9 mouse cellular contexts compared by ENCODE assay signal in genomic region chr13:53811862-53812261, GRCm38 (mm10).
DNase-seq lines count a peak whose midpoint lies in the region.
"Had no signal": no experiment of that assay in that cellular context is flagged by ENCODE, and none has a peak within 500 bp of the region (broad histone marks: within the 10 kb centered on the region; RNA-seq: fewer than 3 reads in every experiment).

No protein-coding gene starts in this region.

- peaks cover 88% of the 10 kb centered on the region for H3K27me3 ChIP-seq in limb, embryonic 10.5 days (ENCODE audit: low read depth, poor library complexity, severe bottlenecking)
- H3K27me3 ChIP-seq: lung, embryonic 15.5 days had no signal

- H3K4me1 ChIP-seq in limb, embryonic 10.5 days, result peaks cover 38% of the 10 kb centered on the region

- H3K9me3 ChIP-seq in limb, embryonic 10.5 days (replicated peaks), result no peaks in the 10 kb centered on the region
- H3K9me3 ChIP-seq: lung, embryonic 15.5 days had no signal

- DNase-seq in layer of hippocampus, adult 11-12 months (ENCODE audit: low spot score), result peak; percentile 51
- DNase-seq in layer of hippocampus, adult 9-10 months (ENCODE audit: low spot score), result no peak
- peak; percentile 41 for DNase-seq in Muller cell, postnatal 12 days (ENCODE audit: inconsistent ontology term)
- DNase-seq in brain, adult 2 months (ENCODE audit: low read depth, low spot score), result peak; percentile 63
- DNase-seq in forelimb bud, embryonic 11.5 days (ENCODE audit: low read depth, low spot score), result peak; percentile 65
- peak; percentile 48 for DNase-seq in limb, embryonic 10.5 days (ENCODE audit: low spot score)
- no peak for DNase-seq in urinary bladder, postnatal 4 days (ENCODE audit: low spot score in 2 of 2)
- no peak for DNase-seq in adipocyte (ENCODE audit: low spot score)

- WGBS in limb, embryonic 10.5 days, result 23% methylated on average over 4 of the region's 4 CpGs

- H3K36me3 ChIP-seq in limb, embryonic 10.5 days, result no peaks in the 10 kb centered on the region
- H3K36me3 ChIP-seq: lung, embryonic 15.5 days had no signal

- H3K4me3 ChIP-seq in limb, embryonic 10.5 days, result no peak overlapping the region
- H3K4me3 ChIP-seq: lung, embryonic 15.5 days had no signal

- no peak overlapping the region for H3K27ac ChIP-seq in limb, embryonic 10.5 days
- H3K27ac ChIP-seq: lung, embryonic 15.5 days had no signal

Comparison
In these comparisons a context has a peak if more than half of its experiments do, and no peak if none do; other contexts are left out.
1. DNase-seq: peak in layer of hippocampus, adult 11-12 months (single experiment), Muller cell, postnatal 12 days (single experiment), brain, adult 2 months (single experiment), forelimb bud, embryonic 11.5 days (single experiment) and limb, embryonic 10.5 days (single experiment); none in layer of hippocampus, adult 9-10 months (single experiment), urinary bladder, postnatal 4 days (0 of 2) and adipocyte (single experiment).